Mouse (Mus musculus): ENCODE measurements around the gene Map3k12. TPM values are rescaled to one million over a fixed set of nuclear protein-coding genes. Genes with fewer than 3 reads are reported as not detected.

Map3k12 gene
- total RNA-seq, 1 experiment from 2014 or later, result 1.2 TPM

Other genes starting within 250 kb of the Map3k12 start
- gene Gm9918, start 246.5 kb downstream of the Map3k12 start, total RNA-seq (2017), result not detected in 3 replicates
- 30.1 to 39.1 TPM (median 34.0 TPM) in 3 replicates for gene Mfsd5, start 237.6 kb downstream of the Map3k12 start, total RNA-seq (2017)
- 0.76 to 4.6 TPM (median 4.0 TPM) in 3 replicates for gene Espl1, start 220.8 kb downstream of the Map3k12 start, total RNA-seq (2017)
- 576 to 776 TPM (median 626 TPM) in 3 replicates for gene Pfdn5, start 190.9 kb downstream of the Map3k12 start, total RNA-seq (2017)
- 20.0 to 37.9 TPM (median 27.2 TPM) in 3 replicates for gene Myg1, start 185.4 kb downstream of the Map3k12 start, total RNA-seq (2017)
- 16.5 to 50.9 TPM (median 46.2 TPM) in 3 replicates for gene Aaas, start 166.3 kb downstream of the Map3k12 start, total RNA-seq (2017)
- not detected in 3 replicates for gene Sp7, start 149.9 kb downstream of the Map3k12 start, total RNA-seq (2017)
- 66.1 to 99.7 TPM (median 74.8 TPM) in 3 replicates for gene Sp1, start 110.9 kb downstream of the Map3k12 start, total RNA-seq (2017)
- gene Amhr2, start 71.7 kb downstream of the Map3k12 start, total RNA-seq (2017), result 0.86 TPM in 1 of 3 replicates, not detected in the others
- gene Prr13, start 58.0 kb downstream of the Map3k12 start, total RNA-seq (2017), result 233 to 280 TPM (median 259 TPM) in 3 replicates
- gene Pcbp2, start 46.5 kb downstream of the Map3k12 start, total RNA-seq (2017), result 106 to 183 TPM (median 119 TPM) in 3 replicates
- not detected in 3 replicates for gene Gm10337, start 13.3 kb downstream of the Map3k12 start, total RNA-seq (2017)
- gene Tarbp2, start 1.1 kb upstream of the Map3k12 start, total RNA-seq (2017), result 16.2 to 27.3 TPM (median 20.8 TPM) in 3 replicates
- gene Npff, start 7.9 kb upstream of the Map3k12 start, total RNA-seq (2017), result 2.3 to 5.9 TPM in 2 of 3 replicates, not detected in the other
- gene Gm28047, start 108.0 kb upstream of the Map3k12 start, total RNA-seq (2017), result not detected in 3 replicates
- gene Atf7, start 108.4 kb upstream of the Map3k12 start, total RNA-seq (2017), result 26.9 to 70.4 TPM (median 29.2 TPM) in 3 replicates
- gene Atp5g2, start 155.3 kb upstream of the Map3k12 start, total RNA-seq (2017), result 6.6 to 11.6 TPM (median 11.3 TPM) in 3 replicates
- 34.7 to 46.4 TPM (median 44.7 TPM) in 3 replicates for gene Calcoco1, start 205.1 kb upstream of the Map3k12 start, total RNA-seq (2017)

Measured in monocyte, adult 5-6 weeks (primary cell).